Mouse (Mus musculus) liver, adult 2 months (tissue): Measurements from ENCODE around the gene Gusb.
"Not testable (repeated sequence)": the region's sequence is repeated elsewhere in the genome, so short reads cannot be mapped to it uniquely, and the experiment has no call there.

ENCODE experiments used
- CTCF ChIP-seq: fragments of 200-500 bp; IDR thresholded peaks from 2 replicates; pipeline ENCODE4 v1.5.1; 2011; ENCODE audit warnings: low read depth, low read length, control low read depth
- POLR2A ChIP-seq: fragments of 200-500 bp; IDR thresholded peaks from 2 replicates; pipeline ENCODE4 v1.6.1; 2011; ENCODE audit warnings: low read length, control low read depth; ENCODE audit not compliant: insufficient read depth; ENCODE audit errors: extremely low read depth

DNA sequence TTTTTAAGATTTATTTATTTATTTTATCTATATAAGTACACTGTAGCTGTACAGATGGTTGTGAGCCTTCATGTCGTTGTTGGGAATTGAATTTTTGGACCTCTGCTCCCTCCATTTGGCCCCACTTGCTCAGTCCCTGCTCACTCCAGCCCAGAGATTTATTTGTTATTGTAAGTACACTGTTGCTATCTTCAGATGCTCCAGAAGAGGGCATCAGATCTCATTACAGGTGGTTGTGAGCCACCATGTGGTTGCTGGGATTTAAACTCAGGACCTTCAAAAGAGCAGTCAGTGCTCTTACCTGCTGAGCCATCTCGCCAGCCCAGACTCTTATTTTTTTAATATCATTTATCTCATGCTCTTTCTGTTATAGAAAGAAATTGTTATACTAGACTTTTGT lies 33.5 kb upstream of the Gusb start:
- not testable (repeated sequence) for TF ChIP-seq CTCF, POLR2A
